Mouse (Mus musculus) MEL (cell line): Measurements from ENCODE around the gene Phb. TPM values are rescaled to one million over a fixed set of nuclear protein-coding genes. Genes with fewer than 3 reads are reported as not detected.

Source experiments
- ETS1 ChIP-seq: IDR thresholded peaks from 2 replicates; pipeline ENCODE4 v1.6.1; 2012; ENCODE audit warnings: low read depth, mild to moderate bottlenecking, inconsistent platforms, low read length, improper control_type of control experiment, moderate library complexity
- TAL1 ChIP-seq: IDR thresholded peaks from 2 replicates; pipeline ENCODE4 v1.6.1; 2012; ENCODE audit warnings: mild to moderate bottlenecking, inconsistent platforms, low read length, moderate library complexity, mixed read lengths
- ZMIZ1 ChIP-seq: IDR thresholded peaks from 2 replicates; pipeline ENCODE4 v1.6.1; 2012; ENCODE audit warnings: low read depth, mild to moderate bottlenecking, inconsistent platforms, low read length, improper control_type of control experiment, moderate library complexity
- polyA plus RNA-seq, 2 experiments: library from polyadenylated mRNA; stranded (reverse) in 1 of 2; unstranded in 1 of 2; fragments of >175 nt in 1 of 2; fragments of >200 nt in 1 of 2; gene quantifications; 2 replicates each; pipeline versions ENCODE4 v1.2.1 to v1.2.4; 2012; ENCODE audit warnings: low replicate concordance in 2 of 2, low read depth in 1 of 2; ENCODE audit not compliant: insufficient read length in 2 of 2, insufficient read depth in 1 of 2, missing spikeins in 1 of 2
- total RNA-seq: library from RNA; depleted of rRNA; stranded (reverse); fragments of 300-350 nt; gene quantifications from 2 replicates; pipeline ENCODE4 v1.2.3, GENCODE M21; 2012; rRNA removed

Gene Phb
- total and polyA plus RNA-seq, 3 experiments = 302 to 788 TPM; not detected in 1

- TF ChIP-seq TAL1 (no peak), ETS1 (peak; percentile 77), ZMIZ1 (no peak)
Measured at GRCm38 (mm10) chr11:95728916-95729907, 62.5 kb downstream of the Phb start (continued).

Other genes with a start within 250 kb of the Phb start
- gene Nxph3, start 152.4 kb upstream of the Phb start, total RNA-seq = not detected in 2 replicates
- not detected for gene Nxph3, start 152.4 kb upstream of the Phb start, polyA plus RNA-seq
- gene Ngfr, start 79.2 kb upstream of the Phb start, total RNA-seq = not detected in 2 replicates
- gene Ngfr, start 79.2 kb upstream of the Phb start, polyA plus RNA-seq = not detected
- gene Zfp652, start 45.7 kb downstream of the Phb start, total RNA-seq = 31.8 and 34.1 TPM in 2 replicates
- gene Zfp652, start 45.7 kb downstream of the Phb start, polyA plus RNA-seq = 10 to 100 TPM; 19.3 to 38.5 TPM
- gene B130006D01Rik, start 56.6 kb downstream of the Phb start, total RNA-seq = 0.59 and 0.73 TPM in 2 replicates
- gene B130006D01Rik, start 56.6 kb downstream of the Phb start, polyA plus RNA-seq = under 1 TPM in 1 of 2 experiments, not detected in 1; 0.11 TPM
- gene Phospho1, start 157.5 kb downstream of the Phb start, total RNA-seq = 15.4 and 17.7 TPM in 2 replicates
- gene Phospho1, start 157.5 kb downstream of the Phb start, polyA plus RNA-seq = 10 to 100 TPM in 1 of 2 experiments, not detected in 1; 76.0 TPM
- 23.5 and 24.0 TPM in 2 replicates for gene Gngt2, start 170.3 kb downstream of the Phb start, total RNA-seq
- gene Gngt2, start 170.3 kb downstream of the Phb start, polyA plus RNA-seq = 10 to 100 TPM in 1 of 2 experiments, not detected in 1; 25.9 TPM
- 3.2 and 3.3 TPM in 2 replicates for gene Abi3, start 175.5 kb downstream of the Phb start, total RNA-seq
- 10 to 100 TPM in 1 of 2 experiments, not detected in 1; 15.4 TPM for gene Abi3, start 175.5 kb downstream of the Phb start, polyA plus RNA-seq
- 0.15 and 0.16 TPM in 2 replicates for gene B4galnt2, start 247.9 kb downstream of the Phb start, total RNA-seq
- gene B4galnt2, start 247.9 kb downstream of the Phb start, polyA plus RNA-seq = 1 to 10 TPM in 1 of 2 experiments, not detected in 1; 4.5 TPM